Mouse (Mus musculus): Measurements from ENCODE around the gene Serbp1.

DNA sequence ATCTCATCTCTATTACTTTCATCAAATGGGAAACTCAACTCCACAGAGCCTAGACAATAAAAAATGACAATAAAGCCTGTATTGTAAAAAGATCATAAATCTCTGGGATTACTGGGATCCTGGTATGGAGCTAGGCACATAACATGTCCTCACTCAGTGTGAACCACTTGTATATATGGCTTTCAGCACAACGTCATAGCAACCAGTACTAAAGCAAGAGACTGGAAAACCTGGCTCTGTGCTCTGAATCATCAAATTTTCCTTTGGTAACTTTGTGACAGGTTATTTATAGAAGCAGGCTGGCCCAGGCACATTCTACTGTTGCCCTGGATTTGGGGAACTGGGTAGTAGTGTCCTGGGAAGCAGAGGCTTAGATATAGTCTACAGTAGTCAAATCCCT is 14.5 kb upstream of the Serbp1 start:
- no peak for TF ChIP-seq CTCF (IDR thresholded peaks at IDR 0.05; ENCODE audit: low read depth)
- TF ChIP-seq EP300 (optimal IDR thresholded peaks at IDR 0.05) = no peak
